Mouse (Mus musculus) CD4-positive, CD25-positive, alpha-beta regulatory T cell (primary cell): ENCODE measurements around the gene Smtnl2. TPM values are rescaled to one million over a fixed set of nuclear protein-coding genes. Genes with fewer than 3 reads are reported as not detected.

ENCODE experiments used
- polyA plus RNA-seq: library from polyadenylated mRNA; unstranded; fragments of 100-300 nt; shearing (Covaris generic); gene quantifications from one replicate; pipeline ENCODE4 v1.2.1, GENCODE M21; 2017

Smtnl2 gene
- not detected for polyA plus RNA-seq

DNA sequence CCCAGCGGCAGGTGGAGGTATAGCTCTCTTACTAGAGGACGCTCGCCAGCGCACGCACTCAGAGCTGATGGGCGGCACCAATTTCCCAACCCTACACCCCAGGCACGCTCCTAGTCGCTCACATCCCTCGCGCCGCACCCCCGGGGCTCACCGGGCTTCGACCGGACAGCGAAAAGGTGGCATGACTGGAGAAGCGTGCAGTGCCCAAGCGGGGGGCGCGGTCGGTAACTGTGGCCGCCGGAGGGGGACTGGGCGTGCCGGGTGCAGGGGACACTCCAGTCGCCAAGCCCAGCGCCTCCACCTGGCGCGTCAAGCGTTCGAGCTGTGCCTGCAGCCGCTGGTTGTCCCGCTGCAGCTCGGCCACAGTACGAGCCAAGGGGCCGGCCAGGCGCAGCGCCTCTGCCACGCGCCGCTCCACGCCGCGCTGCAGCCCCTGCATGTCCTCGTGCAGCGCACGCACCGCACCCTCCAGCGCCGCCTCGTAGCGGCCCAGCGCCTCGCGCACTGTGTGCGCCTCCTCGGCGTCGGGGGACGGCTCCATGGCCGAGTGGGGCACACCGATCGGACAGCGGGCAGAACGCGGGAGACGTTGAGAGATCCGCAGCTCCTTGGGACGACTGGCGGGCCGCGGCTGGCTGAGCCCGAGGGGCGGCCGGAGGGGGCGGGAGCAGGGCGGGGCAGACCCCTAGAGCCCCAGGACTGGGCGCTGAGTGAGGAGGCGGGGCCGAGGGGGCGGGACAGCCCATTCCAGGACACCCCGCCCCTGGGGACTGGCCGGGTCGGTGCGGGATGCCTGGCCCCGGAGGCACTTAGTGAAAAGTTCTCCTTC, at the start of gene Smtnl2:
Gene Smtnl2 (minus strand): TSS at position 621 of the 829 bp plus-strand sequence.

DNA sequence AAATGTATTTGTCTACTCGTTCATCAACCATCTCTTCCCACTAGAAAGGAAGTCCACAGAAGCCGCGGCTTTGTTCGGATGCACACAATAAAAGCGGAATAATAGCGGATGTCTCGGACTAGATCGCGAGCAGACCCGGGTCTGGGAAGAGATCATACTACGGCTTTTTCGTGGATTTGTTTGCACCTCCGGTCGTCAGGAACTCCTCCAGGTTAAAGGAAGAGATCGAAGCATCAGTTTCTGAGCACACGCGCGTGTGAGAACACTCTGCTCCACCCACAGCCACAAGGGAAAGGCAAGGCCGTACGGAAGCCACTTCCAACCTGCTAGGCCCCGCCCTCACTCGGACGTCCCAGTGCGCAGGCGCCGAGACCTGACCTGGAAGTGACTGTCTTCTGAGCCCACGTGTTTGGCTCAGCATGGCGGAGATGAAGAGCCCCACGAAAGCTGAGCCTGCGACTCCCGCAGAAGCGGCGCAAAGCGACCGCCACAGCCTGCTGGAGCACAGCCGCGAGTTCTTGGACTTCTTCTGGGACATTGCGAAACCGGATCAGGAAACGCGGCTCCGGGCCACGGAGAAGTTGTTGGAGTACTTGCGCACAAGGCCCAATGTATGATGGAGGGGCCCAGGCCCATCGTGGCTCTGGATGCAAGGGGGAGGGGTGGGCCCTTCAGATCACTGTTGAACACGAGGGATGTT, 29.6 kb upstream of the Smtnl2 start, which contains the start of gene Mybbp1a:
Gene Mybbp1a (plus strand): TSS at position 391 of the 700 bp plus-strand sequence.

GRCm38 (mm10) chr11:72434963-72435693, 23.6 kb upstream of the Smtnl2 start, which contains the start of gene Ggt6:
TSS of gene Ggt6 (plus strand) at chr11:72435526.

GRCm38 (mm10) chr11:72362347-72362741, 49.2 kb downstream of the Smtnl2 start, which contains the start of gene Tekt1:
TSS of gene Tekt1 (minus strand) at chr11:72362442.

Other genes with a start within 250 kb of the Smtnl2 start
- 0.14 TPM for gene Gm43951, start 204.9 kb downstream of the Smtnl2 start, polyA plus RNA-seq
- 21.7 TPM for gene 4933427D14Rik, start 204.3 kb downstream of the Smtnl2 start, polyA plus RNA-seq
- gene Txndc17, start 204.2 kb downstream of the Smtnl2 start, polyA plus RNA-seq, result 87.8 TPM
- gene Med31, start 196.1 kb downstream of the Smtnl2 start, polyA plus RNA-seq, result 19.8 TPM
- gene Slc13a5, start 144.5 kb downstream of the Smtnl2 start, polyA plus RNA-seq, result not detected
- gene Xaf1, start 110.1 kb downstream of the Smtnl2 start, polyA plus RNA-seq, result 90.2 TPM
- 0.65 TPM for gene Fbxo39, start 97.3 kb downstream of the Smtnl2 start, polyA plus RNA-seq
- gene Tekt1, start 49.3 kb downstream of the Smtnl2 start, polyA plus RNA-seq, result not detected
- not detected for gene Ggt6, start 23.8 kb upstream of the Smtnl2 start, polyA plus RNA-seq
- 122 TPM for gene Mybbp1a, start 29.6 kb upstream of the Smtnl2 start, polyA plus RNA-seq
- gene Spns2, start 78.2 kb upstream of the Smtnl2 start, polyA plus RNA-seq, result not detected
- gene Spns3, start 138.8 kb upstream of the Smtnl2 start, polyA plus RNA-seq, result 1.1 TPM
- 68.5 TPM for gene Ube2g1, start 195.6 kb upstream of the Smtnl2 start, polyA plus RNA-seq